Mouse (Mus musculus): ENCODE measurements at regions not wholly inside any gene's neighbourhood (a gene's known extent, or its start where the extent isn't known, plus 50 kb on each side); places are given as distances from the start of the nearest gene placed in this dataset.

DNA sequence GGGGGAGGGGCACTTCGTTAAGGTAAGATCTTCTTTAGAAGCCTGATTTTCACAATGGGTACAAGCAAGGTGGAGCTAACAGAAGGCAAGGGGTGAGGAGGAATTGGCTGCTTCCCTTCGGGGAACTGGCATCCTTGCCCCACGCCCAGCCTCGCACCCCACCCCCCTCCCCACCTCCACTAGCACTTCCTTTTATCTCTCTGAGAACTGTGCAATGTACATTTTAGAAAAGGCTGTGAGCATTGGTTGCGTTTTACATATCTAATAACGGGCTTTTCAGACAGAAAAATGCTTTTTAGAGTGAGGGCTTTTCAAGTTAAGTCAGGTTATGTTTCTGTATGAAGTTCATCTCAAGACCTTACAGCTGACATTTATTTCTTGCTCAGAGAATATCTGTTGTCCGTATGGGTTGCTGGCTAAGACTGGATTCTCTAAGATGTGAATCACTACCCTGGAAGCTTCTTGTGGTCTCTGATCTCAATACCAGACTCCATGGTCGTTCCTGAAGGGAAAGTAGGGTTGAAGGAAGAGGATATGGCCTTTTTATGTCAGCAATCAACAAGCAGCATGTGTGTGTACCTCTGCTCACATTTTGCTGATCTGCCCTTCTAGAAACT, 199.1 kb downstream of the Klf6 start:
- no peak for DNase-seq

DNA sequence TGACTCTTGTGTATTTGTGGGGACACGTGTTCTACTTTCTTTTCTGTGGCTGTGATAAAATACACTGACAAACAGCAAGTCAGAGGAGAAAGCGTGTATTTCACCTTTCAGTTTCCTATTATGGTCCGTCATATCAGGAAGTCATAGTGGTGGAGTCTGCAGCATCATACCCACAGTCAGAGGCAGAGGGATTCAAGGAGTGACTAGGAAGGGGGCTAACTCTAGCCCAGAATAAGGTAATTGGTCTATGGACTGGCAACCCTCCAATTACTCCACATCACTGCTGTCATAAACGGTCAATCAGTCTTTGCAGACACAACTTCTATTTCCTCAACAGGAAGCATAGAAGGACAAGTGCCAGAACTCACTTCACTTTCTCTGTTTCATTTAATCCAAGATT, 201.0 kb downstream of the Klf6 start:
- DNase-seq, result no peak

DNA sequence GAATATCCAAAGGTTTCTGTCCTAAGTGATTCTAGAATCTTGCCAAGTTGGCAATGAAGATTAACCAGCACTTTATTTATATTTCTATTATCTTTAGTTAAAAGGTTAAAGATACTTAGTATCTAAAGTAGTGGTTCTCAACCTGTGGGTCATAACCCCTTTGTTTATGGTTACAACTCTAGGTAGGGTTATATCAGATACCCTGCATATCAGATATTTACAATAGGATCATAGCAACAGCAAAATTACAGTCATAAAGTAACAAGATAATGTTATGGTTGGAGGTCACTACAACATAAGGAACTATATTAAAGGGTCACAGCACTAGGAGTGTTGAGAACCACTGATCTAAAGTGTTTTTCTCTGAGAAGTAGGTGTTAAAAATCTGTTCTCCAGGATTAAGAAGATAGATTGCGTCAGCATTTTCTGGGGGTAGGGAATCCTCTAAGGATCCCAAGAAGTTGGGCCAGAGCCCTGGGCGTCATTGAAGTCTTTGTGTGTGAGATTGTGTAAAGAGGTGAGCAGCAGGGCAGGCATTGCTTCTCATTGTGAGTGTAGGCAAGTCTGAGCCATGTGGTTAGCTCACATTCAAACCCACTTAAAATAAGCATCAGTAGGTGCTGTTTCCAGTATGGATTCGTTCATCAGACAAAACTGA, 201.6 kb downstream of the Klf6 start:
- no peak for DNase-seq

DNA sequence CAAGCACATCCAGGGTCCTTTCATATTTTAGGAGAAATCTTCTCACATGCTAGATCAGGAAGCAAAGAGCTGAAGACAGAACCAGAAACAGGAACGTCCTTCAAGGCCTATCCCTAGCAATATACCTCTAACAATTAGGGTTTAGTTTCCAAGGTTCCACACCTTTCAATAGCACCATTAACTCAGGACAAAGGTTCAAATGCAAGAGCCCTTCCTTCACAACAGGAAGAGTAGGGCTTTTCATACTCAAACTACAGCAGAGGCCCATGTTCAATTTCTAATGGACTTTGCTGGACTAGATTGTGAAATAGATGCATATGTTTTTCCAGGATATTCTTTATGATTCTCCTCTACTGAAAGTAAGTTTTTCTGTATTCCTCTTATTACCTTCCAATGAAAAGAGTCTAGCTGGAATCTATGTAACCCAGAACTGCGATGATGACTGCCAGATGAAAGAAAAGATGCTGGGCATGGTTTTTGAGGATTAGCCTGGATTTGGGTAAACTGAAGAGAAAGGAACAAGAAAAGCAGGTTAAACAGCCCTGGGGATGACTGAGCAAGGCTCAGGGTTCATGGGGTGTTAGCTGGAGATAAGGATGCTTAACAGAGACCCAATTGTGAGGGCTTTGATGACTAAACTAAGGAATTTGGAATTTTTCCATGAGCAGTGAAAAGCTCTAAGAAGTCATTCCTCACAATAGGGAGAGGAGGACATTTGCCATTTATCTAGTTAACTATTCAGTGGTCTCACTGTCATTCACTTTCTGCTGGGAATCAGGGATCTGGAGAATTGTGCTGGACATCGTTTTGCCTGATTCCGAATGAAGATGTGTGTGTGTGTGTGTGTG, 215.9 kb downstream of the Klf6 start:
- no peak for DNase-seq

DNA sequence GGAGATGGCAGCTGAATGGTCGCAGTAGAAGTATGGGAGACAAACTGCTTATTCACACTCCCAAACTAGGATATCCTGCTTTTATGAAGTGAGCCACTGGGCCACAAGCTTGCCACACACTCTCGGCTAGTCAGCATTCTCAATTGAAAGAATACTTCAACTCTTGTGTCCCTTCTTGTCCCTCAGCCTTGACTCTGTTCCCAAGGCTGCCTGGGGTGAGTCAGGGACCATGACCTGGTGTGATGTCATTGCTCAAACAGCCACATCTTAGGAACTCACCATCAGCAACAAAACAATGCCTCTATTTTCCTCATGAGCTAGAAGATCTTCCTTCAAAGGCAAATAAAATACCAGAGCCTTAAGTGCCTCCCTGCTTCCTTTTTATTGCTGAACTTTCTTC, 224.6 kb downstream of the Klf6 start:
- DNase-seq, result no peak

DNA sequence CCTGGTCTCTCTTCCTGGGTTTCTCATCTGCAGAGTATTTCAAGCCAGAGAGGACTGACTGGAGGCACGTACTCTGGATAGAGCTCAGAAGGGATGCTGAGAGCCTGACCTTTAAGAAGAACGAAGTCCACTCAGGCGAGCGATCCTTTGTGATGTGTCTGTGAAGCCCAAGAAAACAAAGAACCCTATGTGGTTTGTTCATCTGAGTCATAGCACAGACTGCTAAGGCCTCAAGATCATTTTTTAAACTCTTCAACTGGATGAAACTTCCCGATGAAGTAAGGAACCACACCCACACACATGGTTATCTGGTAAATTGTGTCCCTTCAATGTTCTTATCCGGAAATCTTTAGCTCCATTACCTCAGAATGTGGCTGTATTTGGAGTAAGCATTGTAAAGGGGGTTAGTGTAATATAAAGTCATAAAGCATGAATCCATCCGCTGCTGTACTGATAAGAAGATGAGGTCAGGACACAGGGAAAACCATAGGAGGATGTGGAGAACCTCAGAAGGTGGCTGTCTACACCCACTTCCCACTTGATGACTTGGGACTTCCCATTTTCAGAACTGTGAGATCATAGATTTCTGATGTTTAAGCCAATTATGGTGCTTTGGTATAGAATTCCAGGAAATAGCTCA, 247.9 kb downstream of the Klf6 start:
- no peak for DNase-seq

DNA sequence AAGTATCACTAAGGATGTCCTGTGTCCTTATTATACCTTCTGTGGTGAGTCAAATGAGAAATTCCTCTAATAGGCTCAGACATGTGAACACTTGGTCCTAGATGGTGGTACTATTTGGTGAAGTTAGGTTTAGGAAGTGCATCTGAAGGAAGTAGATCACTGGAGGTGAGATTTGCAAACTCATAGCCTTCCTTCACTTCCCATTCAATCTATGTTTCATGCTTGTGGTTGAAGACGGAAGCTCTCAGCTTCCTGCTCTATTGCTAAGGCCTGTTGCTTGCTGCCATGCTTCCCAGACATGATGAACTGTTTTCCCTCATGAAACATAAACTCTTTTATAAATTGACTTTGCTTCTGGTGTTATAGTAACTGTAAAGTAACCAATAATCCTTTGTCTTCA, 258.4 kb downstream of the Klf6 start:
- DNase-seq, result no peak

DNA sequence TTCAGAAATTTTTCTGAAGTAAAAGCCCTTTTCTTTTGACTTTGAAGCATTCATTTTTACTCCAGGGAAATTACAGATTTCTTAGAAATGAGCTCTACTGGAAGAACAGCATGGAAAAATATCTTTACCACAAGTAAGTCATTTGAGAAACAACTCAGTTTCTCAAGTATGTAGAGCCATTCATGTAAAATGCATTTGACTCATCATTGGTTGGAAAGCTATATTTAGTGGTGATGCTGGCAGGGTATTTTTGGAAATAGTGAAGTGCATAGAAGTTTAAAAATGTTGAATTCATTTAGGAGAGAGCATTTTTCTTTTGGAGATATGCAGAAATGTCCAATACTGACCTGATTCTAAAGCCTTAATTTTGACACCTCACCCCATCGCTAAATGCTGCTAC, 266.0 kb downstream of the Klf6 start:
- DNase-seq, result no peak

DNA sequence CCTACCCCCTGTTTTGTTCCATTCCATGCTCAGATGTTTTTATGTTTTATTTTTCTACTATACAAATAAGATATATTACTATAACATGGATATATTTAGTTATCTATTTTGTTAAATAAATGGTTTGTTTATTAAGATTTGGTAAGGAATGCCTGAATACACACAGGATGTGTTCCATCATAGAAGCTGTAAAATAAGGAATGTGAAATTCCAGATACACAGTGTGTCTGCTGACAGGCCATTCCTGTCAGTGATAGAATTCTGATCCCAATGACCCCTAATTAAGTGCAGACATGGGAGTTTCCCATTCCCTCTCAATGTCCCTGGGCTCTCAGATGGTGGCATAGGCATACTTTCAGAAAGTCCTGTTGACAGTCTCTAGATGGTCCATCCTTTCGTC, 267.6 kb downstream of the Klf6 start:
- no peak for DNase-seq

DNA sequence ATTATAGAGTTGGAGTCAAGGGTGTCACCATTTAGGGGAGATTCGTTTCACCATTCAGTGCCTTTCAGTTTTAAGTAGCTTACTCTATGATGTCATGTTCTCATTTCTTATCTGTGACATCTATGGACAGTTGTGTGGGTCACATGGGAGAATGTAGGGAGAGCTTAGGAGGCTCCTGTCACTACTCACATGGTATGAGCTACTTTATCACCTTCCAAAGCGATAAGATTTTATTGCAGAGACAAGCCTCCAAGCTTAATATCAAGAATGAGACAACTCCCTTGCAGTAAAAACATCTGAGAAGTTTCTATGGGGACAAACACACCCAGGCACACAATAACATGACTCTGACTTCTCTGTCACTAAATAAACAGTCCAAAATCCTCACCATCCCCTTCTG, 270.1 kb downstream of the Klf6 start:
- no peak for DNase-seq

DNA sequence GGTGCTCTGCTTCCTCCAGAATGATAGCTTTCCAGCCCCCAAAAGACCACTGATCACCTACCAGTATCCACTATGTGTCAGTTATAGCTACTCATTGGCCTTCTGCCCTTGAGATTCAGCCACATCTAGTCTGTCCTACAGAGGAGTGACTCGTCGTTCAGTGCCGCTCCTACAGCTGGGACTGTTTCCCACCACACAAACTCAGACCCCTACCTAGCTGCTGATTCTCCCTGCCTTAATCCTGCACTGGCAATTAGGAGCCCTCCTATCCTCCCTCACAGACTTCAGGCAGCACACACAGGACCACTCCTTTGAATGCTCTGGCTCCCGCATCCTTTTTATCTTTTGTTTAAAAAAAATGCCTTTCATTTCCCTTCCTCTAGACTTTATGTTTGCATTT, 275.9 kb downstream of the Klf6 start:
- no peak for DNase-seq

DNA sequence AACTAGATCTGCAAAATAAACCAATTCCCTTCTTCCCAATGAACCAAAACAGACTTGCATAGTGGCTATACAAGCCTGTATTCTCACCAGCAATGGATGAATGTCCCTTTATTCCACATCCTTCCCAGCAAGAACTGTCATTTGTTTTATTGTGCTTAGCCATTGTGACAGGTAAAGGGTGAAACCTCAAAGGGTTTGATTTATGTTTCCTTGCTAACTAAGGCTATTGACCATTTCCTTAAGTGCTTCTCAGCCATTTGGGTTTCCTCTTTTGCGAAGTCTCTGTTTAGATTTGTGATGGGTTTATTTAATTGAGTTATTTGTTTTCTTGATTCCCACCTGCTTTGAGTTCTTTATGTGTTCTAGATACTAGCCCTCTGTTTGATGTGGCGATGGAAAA, 281.5 kb downstream of the Klf6 start:
- no peak for DNase-seq

DNA sequence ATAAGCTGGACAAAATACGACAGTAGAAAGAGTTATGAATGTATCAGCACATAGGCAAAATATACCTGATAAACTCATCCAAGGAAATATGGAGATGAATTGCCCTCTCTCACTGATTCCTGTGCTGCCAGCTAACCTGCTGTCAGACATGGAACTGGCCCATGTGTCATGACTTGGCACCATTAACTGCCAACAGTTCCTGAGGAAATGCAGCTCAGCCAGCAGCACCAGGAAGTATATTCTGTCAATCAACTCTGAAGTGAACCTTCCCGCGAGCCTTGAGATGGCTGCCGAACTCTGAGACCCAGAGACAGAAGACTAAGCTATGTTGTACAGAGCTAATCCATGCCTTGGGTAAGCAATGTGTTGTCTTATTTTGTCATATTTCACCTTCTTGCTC, 292.4 kb downstream of the Klf6 start:
- DNase-seq, result peak in 1 of 2 experiments; percentile 1

DNA sequence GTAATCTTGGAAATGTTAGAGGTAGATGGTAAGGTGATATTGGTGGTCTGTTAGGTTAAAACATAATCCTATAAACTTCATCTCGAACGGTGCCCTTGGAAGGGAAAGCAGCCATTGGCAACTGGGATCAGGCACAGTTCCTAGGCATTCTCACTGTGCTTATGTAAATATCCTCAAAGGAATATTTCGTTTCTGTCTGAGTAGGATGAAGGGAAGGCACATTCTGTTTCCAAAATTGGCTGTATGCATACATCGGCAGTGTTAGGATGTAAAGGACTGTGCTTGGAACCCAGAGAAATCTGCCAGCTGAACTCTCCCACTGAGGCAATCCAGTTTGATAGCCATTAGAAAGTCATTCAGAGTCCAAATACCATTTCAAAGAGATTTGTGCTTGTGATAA, 294.9 kb downstream of the Klf6 start:
- DNase-seq, result no peak

DNA sequence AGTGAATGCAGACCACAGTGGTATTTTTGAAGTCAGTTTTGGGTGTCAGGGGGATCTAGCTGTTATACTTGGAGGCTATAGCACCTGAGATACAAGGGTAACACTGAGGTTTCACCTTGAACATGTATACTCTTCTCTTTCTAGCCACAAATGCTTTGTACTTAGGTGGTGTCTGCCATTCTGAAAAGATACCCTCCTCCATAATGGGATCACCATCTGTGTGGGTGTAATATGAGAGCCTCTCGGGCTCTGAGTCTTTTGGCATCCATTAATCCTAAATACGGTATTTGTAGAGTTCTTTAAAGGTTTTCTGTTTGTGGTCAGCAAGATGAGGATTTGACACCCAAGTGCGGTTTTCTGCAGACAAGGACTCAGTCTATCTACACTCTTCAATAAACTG, 295.7 kb downstream of the Klf6 start:
- DNase-seq, result no peak

DNA sequence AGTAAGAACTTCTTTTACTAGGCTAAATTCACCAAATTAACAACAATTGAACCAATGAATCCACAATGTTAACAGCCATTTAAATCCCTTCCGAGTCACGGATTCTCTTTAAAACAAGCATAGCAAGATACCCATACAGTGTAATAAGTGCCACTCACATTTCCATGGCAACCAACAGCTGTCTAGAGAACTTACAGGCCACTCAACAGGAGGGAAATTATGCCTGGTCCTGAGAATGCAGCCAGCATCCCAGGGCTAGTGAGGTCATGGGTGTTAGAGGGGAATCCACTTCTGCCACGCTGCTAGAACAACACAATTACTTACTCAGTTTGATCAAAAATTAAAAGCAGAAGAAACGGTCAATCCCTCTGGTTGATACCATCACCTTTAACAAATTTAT, 296.7 kb downstream of the Klf6 start:
- no peak for DNase-seq

DNA sequence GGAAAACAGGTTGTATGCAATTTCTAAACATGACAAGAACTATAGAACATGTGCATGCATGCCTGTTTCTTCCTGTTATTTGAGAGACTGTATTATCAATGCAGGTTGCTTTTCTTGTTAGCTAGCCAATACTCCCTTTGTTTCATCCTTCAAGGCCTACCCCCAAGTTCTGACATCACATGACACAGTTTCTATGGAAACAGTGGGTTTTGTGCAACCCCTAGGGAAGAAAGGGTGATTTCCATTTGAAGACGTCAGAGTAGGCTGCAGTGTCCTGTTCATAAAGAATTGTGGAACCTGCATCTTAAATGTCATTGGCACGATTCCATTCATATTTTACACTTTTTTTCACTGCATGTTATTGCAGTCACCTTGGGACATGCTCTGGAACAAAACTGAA, 298.1 kb downstream of the Klf6 start:
- DNase-seq, result no peak

DNA sequence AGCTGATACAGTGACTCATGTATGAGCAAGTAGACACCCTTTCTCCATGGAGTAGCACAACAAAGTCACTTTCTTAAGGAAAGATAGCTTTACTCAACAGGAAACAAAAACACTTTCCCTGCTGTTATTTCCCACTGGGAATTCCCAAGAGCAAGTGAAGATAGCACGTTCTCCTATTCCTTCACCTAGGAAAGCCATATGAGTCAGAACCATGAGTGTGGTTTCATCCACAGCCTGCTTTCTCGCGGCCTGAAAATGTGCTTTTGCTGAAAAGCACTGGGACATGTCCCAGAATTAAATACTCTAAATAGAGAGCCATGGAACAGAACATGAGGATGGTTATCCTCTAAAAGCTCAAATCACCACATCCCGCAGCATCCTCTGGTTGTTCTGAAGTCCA, 304.6 kb downstream of the Klf6 start:
- no peak for DNase-seq

DNA sequence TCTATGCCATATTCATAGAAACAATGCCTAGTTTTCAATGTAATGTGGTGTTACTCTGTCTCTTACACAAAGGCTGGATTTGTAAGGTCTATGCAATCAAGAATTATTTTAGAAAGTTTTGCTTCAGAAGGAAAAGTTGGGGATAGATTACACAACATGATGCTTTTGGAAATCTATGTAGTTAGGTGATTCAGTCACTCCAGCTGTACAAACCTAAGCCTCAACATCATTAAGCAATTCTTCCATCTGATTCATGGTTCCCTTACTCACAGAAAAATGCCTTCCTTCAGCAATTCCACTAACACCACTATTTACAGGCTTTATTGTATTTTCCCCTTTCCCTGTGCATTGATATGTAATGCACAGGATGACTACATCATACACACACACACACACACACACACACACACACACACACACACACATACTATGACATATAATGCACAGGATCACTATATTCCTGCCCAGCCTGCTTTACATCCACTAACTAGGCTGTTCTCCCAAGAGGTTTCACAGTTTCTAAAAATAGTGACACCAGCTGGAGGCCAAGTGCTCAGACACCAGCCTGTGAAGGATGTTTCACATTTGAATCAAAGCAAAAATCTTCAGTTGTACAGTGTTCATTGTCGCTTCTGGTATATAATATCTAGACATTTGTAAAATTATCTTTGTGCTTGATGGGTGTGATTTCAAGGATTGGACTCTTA, 305.9 kb downstream of the Klf6 start:
- no peak for DNase-seq

DNA sequence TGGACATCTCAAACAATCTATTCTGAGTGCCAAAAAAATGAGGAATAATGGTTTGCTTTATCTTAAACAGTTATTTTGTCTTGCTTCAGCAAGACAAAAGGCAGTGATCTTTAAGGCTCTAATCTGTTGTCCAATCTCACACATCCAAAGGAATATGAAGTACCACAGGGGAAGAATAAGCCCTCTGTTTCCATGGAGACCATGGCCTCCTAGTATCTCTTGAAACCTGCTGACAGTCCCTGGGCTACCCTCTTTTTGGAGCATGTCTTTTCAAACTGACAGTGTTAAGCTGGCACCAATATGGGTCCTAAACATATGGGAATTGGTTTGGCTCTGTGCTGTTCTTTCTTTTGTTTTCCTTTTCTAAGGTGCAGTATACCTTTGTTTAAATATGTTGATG, 311.8 kb downstream of the Klf6 start:
- DNase-seq, result no peak

DNA sequence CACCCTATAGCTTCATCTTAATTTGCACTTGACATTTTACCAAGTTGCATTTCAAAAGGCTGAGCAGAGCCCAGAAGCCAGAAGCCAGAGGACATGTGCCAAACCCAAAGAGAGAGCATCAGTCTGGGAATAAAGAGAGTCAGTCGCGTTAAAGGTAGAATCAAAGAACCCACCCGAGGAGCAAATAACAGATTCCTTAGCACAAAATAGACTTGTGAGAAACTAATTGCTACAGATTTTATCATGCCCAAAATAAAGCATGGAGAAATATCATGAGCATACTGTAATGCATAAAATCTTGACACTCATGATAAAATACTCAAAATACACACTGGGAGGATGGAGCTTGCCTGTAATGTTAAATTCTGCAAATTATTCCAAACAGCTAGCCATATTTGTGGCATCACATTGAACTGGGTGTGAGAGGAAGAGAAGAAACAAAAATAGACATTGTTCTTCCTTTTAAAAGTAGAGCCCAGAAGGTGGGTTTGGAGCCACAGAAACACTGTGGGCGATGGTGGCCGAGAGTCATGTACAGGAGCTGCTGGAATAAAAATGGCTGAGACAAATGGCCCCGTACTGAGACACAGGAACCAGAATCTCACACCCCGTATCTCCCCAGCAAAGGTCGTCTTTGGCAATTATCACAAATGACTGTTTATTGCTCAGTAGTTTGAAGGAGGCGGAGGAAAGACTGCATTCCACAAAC, 317.2 kb downstream of the Klf6 start:
- DNase-seq, result no peak

DNA sequence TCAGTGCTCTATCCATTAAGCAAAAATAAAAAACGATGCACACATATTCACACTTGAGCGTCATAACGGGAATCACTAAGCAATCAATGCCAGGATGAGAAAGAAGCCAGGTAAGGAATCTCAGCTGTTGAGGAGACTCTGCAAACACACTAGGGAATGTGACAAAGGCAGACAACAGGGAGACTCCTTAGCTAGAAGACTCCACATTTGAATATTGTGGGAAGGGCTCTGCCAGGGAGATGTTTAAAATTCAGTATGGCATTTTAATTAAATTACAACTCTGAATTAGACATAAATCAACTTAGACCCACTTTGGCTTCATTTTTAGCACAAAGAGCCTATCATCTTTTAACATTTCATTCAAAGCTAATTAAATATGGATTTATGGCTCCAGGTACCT, 327.9 kb downstream of the Klf6 start:
- DNase-seq, result no peak

Data from lung, adult 18-20 months (tissue).